Comparison of ENCODE assay signal across 22 mouse cellular contexts in genomic region chr16:67515549-67515948, GRCm38 (mm10).
"Had no signal": no experiment of that assay in that cellular context is flagged by ENCODE, and none has a peak within 500 bp of the region (broad histone marks: within the 10 kb centered on the region; RNA-seq: fewer than 3 reads in every experiment).

No protein-coding gene starts in this region.

- DNase-seq: kidney, adult 18-20 months; kidney, adult 9 months; kidney, postnatal 14 days; kidney, postnatal 4 days; left cerebral cortex, postnatal 4 days; liver, postnatal 0 days; lung, embryonic 14.5 days; right cerebral cortex, adult 18-20 months; right cerebral cortex, postnatal 14 days; right cerebral cortex, postnatal 4 days; thymus, postnatal 36 days had no signal

- H3K27ac ChIP-seq: limb, embryonic 12.5 days; limb, embryonic 15.5 days; liver, embryonic 14.5 days; macrophage; midbrain, embryonic 12.5 days; midbrain, embryonic 15.5 days; neural tube, embryonic 12.5 days; neural tube, embryonic 15.5 days; stomach, postnatal 0 days had no signal

- H3K9me3 ChIP-seq: limb, embryonic 12.5 days; limb, embryonic 15.5 days; midbrain, embryonic 12.5 days; midbrain, embryonic 15.5 days; neural tube, embryonic 12.5 days; neural tube, embryonic 15.5 days had no signal

- H3K9ac ChIP-seq: limb, embryonic 12.5 days; limb, embryonic 15.5 days; liver, embryonic 14.5 days; liver, postnatal 0 days; lung, embryonic 14.5 days; midbrain, embryonic 12.5 days; midbrain, embryonic 15.5 days; neural tube, embryonic 12.5 days; neural tube, embryonic 15.5 days had no signal

- H3K4me3 ChIP-seq: limb, embryonic 12.5 days; limb, embryonic 15.5 days; midbrain, embryonic 12.5 days; midbrain, embryonic 15.5 days; neural tube, embryonic 12.5 days; neural tube, embryonic 15.5 days had no signal

- ATAC-seq: liver, postnatal 0 days; lung, postnatal 0 days; midbrain, embryonic 15.5 days had no signal

- H3K4me2 ChIP-seq: limb, embryonic 12.5 days; limb, embryonic 15.5 days; liver, embryonic 11.5 days; lung, embryonic 14.5 days; midbrain, embryonic 12.5 days; midbrain, embryonic 15.5 days; neural tube, embryonic 12.5 days; neural tube, embryonic 15.5 days had no signal

- H3K36me3 ChIP-seq: limb, embryonic 12.5 days; limb, embryonic 15.5 days; midbrain, embryonic 12.5 days; midbrain, embryonic 15.5 days; neural tube, embryonic 12.5 days; neural tube, embryonic 15.5 days had no signal

- H3K4me1 ChIP-seq: limb, embryonic 12.5 days; limb, embryonic 15.5 days; midbrain, embryonic 12.5 days; midbrain, embryonic 15.5 days; neural tube, embryonic 12.5 days; neural tube, embryonic 15.5 days had no signal

- H3K27me3 ChIP-seq: limb, embryonic 12.5 days; limb, embryonic 15.5 days; midbrain, embryonic 12.5 days; midbrain, embryonic 15.5 days; neural tube, embryonic 12.5 days; neural tube, embryonic 15.5 days had no signal
